Mouse (Mus musculus) neural tube, embryonic 14.5 days (tissue): ENCODE measurements around the gene Dhrs2. TPM values are rescaled to one million over a fixed set of nuclear protein-coding genes. Genes with fewer than 3 reads are reported as not detected.

Experiments
- ATAC-seq: fragments of 200-750 bp; cut with Nextera tagmentation; 2 replicates; pipeline ENCODE4 v1.8.0; 2017; ENCODE audit warnings: low read depth, mild to moderate bottlenecking, moderate TSS enrichment, moderate library complexity
- H3K27ac ChIP-seq: fragments of 300-500 bp; sonication (generic); 2 replicates; pipeline ENCODE4 v1.5.1; 2014; ENCODE audit warnings: low read depth, mild to moderate bottlenecking, control low read depth, low read length, moderate library complexity, mixed read lengths
- H3K27me3 ChIP-seq: fragments of 300-500 bp; sonication (generic); 2 replicates; pipeline ENCODE4 v1.6.1; 2014; ENCODE audit warnings: low read length; ENCODE audit not compliant: control insufficient read depth, insufficient read depth
- H3K36me3 ChIP-seq: fragments of 300-500 bp; sonication (generic); 2 replicates; pipeline ENCODE4 v1.6.1; 2014; ENCODE audit warnings: low read length, mixed read lengths; ENCODE audit not compliant: control insufficient read depth, insufficient read depth
- H3K4me1 ChIP-seq: fragments of 300-500 bp; sonication (generic); 2 replicates; pipeline ENCODE4 v1.6.1; 2014; ENCODE audit warnings: low read length; ENCODE audit not compliant: control insufficient read depth, insufficient read depth
- H3K4me2 ChIP-seq: fragments of 300-500 bp; sonication (generic); 2 replicates; pipeline ENCODE4 v1.6.1; 2014; ENCODE audit warnings: mild to moderate bottlenecking, low read depth, low read length, control low read depth
- H3K4me3 ChIP-seq: fragments of 300-500 bp; sonication (generic); 2 replicates; pipeline ENCODE4 v1.5.1; 2014; ENCODE audit warnings: low read depth, low read length, control low read depth, mixed read lengths
- H3K9ac ChIP-seq: fragments of 300-500 bp; sonication (generic); replicated peaks from 2 replicates; pipeline ENCODE4 v1.6.1; 2014; ENCODE audit warnings: low read depth, mild to moderate bottlenecking, control low read depth, low read length, mixed read lengths
- H3K9me3 ChIP-seq: fragments of 300-500 bp; sonication (generic); 2 replicates; pipeline ENCODE4 v1.6.1; 2016; ENCODE audit warnings: low read length; ENCODE audit not compliant: control insufficient read depth
- WGBS: fragments of 180-500 bp; shearing (Covaris S2); extraction: QIAGEN DNeasy Blood & Tissue Kit; methylation state at CpG from one replicate; pipeline ENCODE4 v1.1.7; 2014; 5-methylcytosine and 5-hydroxymethylcytosine counted together
- polyA plus RNA-seq: library from polyadenylated mRNA; unstranded; fragments of >200 nt; fragmentation: Nextera tagmentation; extraction: Ambion mirVana; gene quantifications from 2 replicates; pipeline ENCODE4 v1.2.1, GENCODE M21; 2014

Dhrs2 gene
- polyA plus RNA-seq, 1 experiment from 2014 or later, result 1.0 TPM

- no peak overlapping the region for H3K4me2 ChIP-seq
- H3K27me3 ChIP-seq, result no peaks in the 10 kb centered on the region
- H3K9me3 ChIP-seq, result no peaks in the 10 kb centered on the region
- H3K4me3 ChIP-seq, result no peak overlapping the region
- H3K4me1 ChIP-seq, result no peaks in the 10 kb centered on the region
- WGBS, result 16% methylated on average over 1 of the region's 1 CpGs
- ATAC-seq, result no peak
- no peak overlapping the region for H3K27ac ChIP-seq
- no peak overlapping the region for H3K9ac ChIP-seq
- no peaks in the 10 kb centered on the region for H3K36me3 ChIP-seq
Observed at GRCm38 (mm10) chr14:55223172-55223571, 1.4 kb downstream of the Dhrs2 start.

GRCm38 (mm10) chr14:55234639-55235038 lies 12.8 kb downstream of the Dhrs2 start:
- H3K4me3 ChIP-seq, result no peak overlapping the region
- H3K27me3 ChIP-seq, result no peaks in the 10 kb centered on the region
- H3K9me3 ChIP-seq, result no peaks in the 10 kb centered on the region
- H3K36me3 ChIP-seq, result no peaks in the 10 kb centered on the region
- WGBS, result 91% methylated on average over 11 of the region's 11 CpGs
- ATAC-seq, result no peak
- no peaks in the 10 kb centered on the region for H3K4me1 ChIP-seq
- H3K9ac ChIP-seq, result no peak overlapping the region
- no peak overlapping the region for H3K4me2 ChIP-seq
- H3K27ac ChIP-seq, result no peak overlapping the region

GRCm38 (mm10) chr14:55236685-55237084 lies 14.9 kb downstream of the Dhrs2 start:
- H3K9me3 ChIP-seq, result no peaks in the 10 kb centered on the region
- no peak overlapping the region for H3K27ac ChIP-seq
- 87% methylated on average over 2 of the region's 2 CpGs for WGBS
- no peak overlapping the region for H3K4me2 ChIP-seq
- no peak for ATAC-seq
- H3K27me3 ChIP-seq, result no peaks in the 10 kb centered on the region
- no peak overlapping the region for H3K4me3 ChIP-seq
- H3K36me3 ChIP-seq, result no peaks in the 10 kb centered on the region
- no peak overlapping the region for H3K9ac ChIP-seq
- no peaks in the 10 kb centered on the region for H3K4me1 ChIP-seq

GRCm38 (mm10) chr14:55242664-55243063 lies 20.9 kb downstream of the Dhrs2 start:
- Histone ChIP-seq H3K9ac (no peak overlapping the region), H3K9me3 (no peaks in the 10 kb centered on the region), H3K4me2 (no peak overlapping the region), H3K36me3 (no peaks in the 10 kb centered on the region), H3K27ac (no peak overlapping the region), H3K27me3 (no peaks in the 10 kb centered on the region), H3K4me3 (no peak overlapping the region), H3K4me1 (no peaks in the 10 kb centered on the region)
- WGBS, result 93% methylated on average over 1 of the region's 1 CpGs
- no peak for ATAC-seq

GRCm38 (mm10) chr14:55247181-55247580 lies 25.4 kb downstream of the Dhrs2 start:
- WGBS, result 47% methylated on average over 6 of the region's 6 CpGs

GRCm38 (mm10) chr14:55248284-55248683 lies 26.5 kb downstream of the Dhrs2 start:
- no peak for ATAC-seq
- WGBS, result 86% methylated on average over 6 of the region's 6 CpGs

More at GRCm38 (mm10) chr14:55247181-55247580, 25.4 kb downstream of the Dhrs2 start:
- no peaks in the 10 kb centered on the region for H3K27me3 ChIP-seq
- H3K9me3 ChIP-seq, result no peaks in the 10 kb centered on the region
- no peak overlapping the region for H3K9ac ChIP-seq
- no peak overlapping the region for H3K4me3 ChIP-seq
- no peak overlapping the region for H3K27ac ChIP-seq
- no peaks in the 10 kb centered on the region for H3K36me3 ChIP-seq
- no peak overlapping the region for H3K4me2 ChIP-seq
- no peaks in the 10 kb centered on the region for H3K4me1 ChIP-seq
- ATAC-seq, result no peak

GRCm38 (mm10) chr14:55253580-55253979 lies 31.8 kb downstream of the Dhrs2 start:
- no peak for ATAC-seq
- no peaks in the 10 kb centered on the region for H3K27me3 ChIP-seq
- 80% methylated on average over 4 of the region's 4 CpGs for WGBS
- H3K9ac ChIP-seq, result no peak overlapping the region
- H3K4me3 ChIP-seq, result no peak overlapping the region
- no peaks in the 10 kb centered on the region for H3K4me1 ChIP-seq
- H3K9me3 ChIP-seq, result no peaks in the 10 kb centered on the region
- no peak overlapping the region for H3K4me2 ChIP-seq
- no peak overlapping the region for H3K27ac ChIP-seq
- no peaks in the 10 kb centered on the region for H3K36me3 ChIP-seq

More at GRCm38 (mm10) chr14:55248284-55248683, 26.5 kb downstream of the Dhrs2 start:
- Histone ChIP-seq H3K4me2 (no peak overlapping the region), H3K36me3 (no peaks in the 10 kb centered on the region), H3K27me3 (no peaks in the 10 kb centered on the region), H3K9me3 (no peaks in the 10 kb centered on the region), H3K9ac (no peak overlapping the region), H3K4me3 (no peak overlapping the region), H3K27ac (no peak overlapping the region), H3K4me1 (no peaks in the 10 kb centered on the region)

- no peak for ATAC-seq
- H3K27ac ChIP-seq, result no peak overlapping the region
- 62% methylated on average over 6 of the region's 6 CpGs for WGBS
Observed at GRCm38 (mm10) chr14:55255443-55255842, 33.6 kb downstream of the Dhrs2 start.

GRCm38 (mm10) chr14:55271158-55271557 lies 49.4 kb downstream of the Dhrs2 start:
- no peak for ATAC-seq
- H3K9me3 ChIP-seq, result no peaks in the 10 kb centered on the region
- 66% methylated on average over 3 of the region's 3 CpGs for WGBS

More at GRCm38 (mm10) chr14:55255443-55255842, 33.6 kb downstream of the Dhrs2 start:
- no peak overlapping the region for H3K9ac ChIP-seq
- H3K4me2 ChIP-seq, result no peak overlapping the region
- H3K9me3 ChIP-seq, result no peaks in the 10 kb centered on the region
- no peaks in the 10 kb centered on the region for H3K4me1 ChIP-seq
- H3K4me3 ChIP-seq, result no peak overlapping the region
- H3K27me3 ChIP-seq, result no peaks in the 10 kb centered on the region
- no peaks in the 10 kb centered on the region for H3K36me3 ChIP-seq

More at GRCm38 (mm10) chr14:55271158-55271557, 49.4 kb downstream of the Dhrs2 start:
- Histone ChIP-seq H3K9ac (no peak overlapping the region), H3K4me2 (no peak overlapping the region), H3K27me3 (no peaks in the 10 kb centered on the region), H3K36me3 (no peaks in the 10 kb centered on the region), H3K4me1 (no peaks in the 10 kb centered on the region), H3K4me3 (no peak overlapping the region), H3K27ac (no peak overlapping the region)
